Mouse (Mus musculus) macrophage (primary cell): ENCODE results near the gene Dhx40. TPM values are rescaled to one million over a fixed set of nuclear protein-coding genes. Genes with fewer than 3 reads are reported as not detected.
A peak's percentile ranks its signal among the peaks of the same experiment; 100 is the strongest.
"Not testable (repeated sequence)": the region's sequence is repeated elsewhere in the genome, so short reads cannot be mapped to it uniquely, and the experiment has no call there.

Source experiments
- H3K27ac ChIP-seq: fragments of 350-480 bp; formaldehyde crosslinking; 2 replicates; pipeline ENCODE4 v1.9.0; 2021
- H3K36me3 ChIP-seq: fragments of 350-480 bp; formaldehyde crosslinking; 2 replicates; pipeline ENCODE4 v1.9.0; 2021; ENCODE audit errors: inconsistent target
- H3K4me3 ChIP-seq: fragments of 350-480 bp; formaldehyde crosslinking; 2 replicates; pipeline ENCODE4 v1.9.0; 2021; ENCODE audit errors: inconsistent target
- H3K79me2 ChIP-seq: fragments of 350-480 bp; formaldehyde crosslinking; 2 replicates; pipeline ENCODE4 v1.9.0; 2021; ENCODE audit errors: inconsistent target
- WGBS: methylation state at CpG from one replicate; pipeline ENCODE4 v1.1.7; 2026; ENCODE audit warnings: inconsistent platforms; ENCODE audit not compliant: missing documents; 5-methylcytosine and 5-hydroxymethylcytosine counted together
- polyA plus RNA-seq: library from polyadenylated mRNA; stranded (reverse); fragments of 250-400 nt; gene quantifications from 3 replicates; pipeline ENCODE4 v1.2.4, GENCODE M21; 2018; ENCODE audit warnings: inconsistent platforms

The Dhx40 gene
- polyA plus RNA-seq, 1 experiment from 2014 or later, result 14.6 TPM

- Histone ChIP-seq H3K27ac (no peak overlapping the region), H3K4me3 (no peak overlapping the region), H3K36me3 (peaks cover 19% of the 10 kb centered on the region; the same call in 1 of the 2 replicates), H3K79me2 (no peaks in the 10 kb centered on the region)
- 91% methylated on average over 1 of the region's 1 CpGs for WGBS
Observed at GRCm38 (mm10) chr11:86794161-86794560, 13.4 kb downstream of the Dhx40 start.

- peaks cover 18% of the 10 kb centered on the region; the same call in 1 of the 2 replicates for H3K36me3 ChIP-seq
- H3K4me3 ChIP-seq, H3K79me2 ChIP-seq, H3K27ac ChIP-seq: not testable (repeated sequence)
- 100% methylated on average over 5 of the region's 5 CpGs for WGBS
Observed at GRCm38 (mm10) chr11:86787436-86787835, 20.1 kb downstream of the Dhx40 start.

- H3K36me3 ChIP-seq, result peaks cover 18% of the 10 kb centered on the region; the same call in 1 of the 2 replicates
- 83% methylated on average over 2 of the region's 2 CpGs for WGBS
- H3K79me2 ChIP-seq, result no peaks in the 10 kb centered on the region
- H3K4me3 ChIP-seq, result no peak overlapping the region
- H3K27ac ChIP-seq, result no peak overlapping the region
Observed at GRCm38 (mm10) chr11:86785767-86786166, 21.8 kb downstream of the Dhx40 start.

GRCm38 (mm10) chr11:86769884-86770283 is 37.7 kb downstream of the Dhx40 start:
- no peaks in the 10 kb centered on the region for H3K79me2 ChIP-seq
- peaks cover 8% of the 10 kb centered on the region; the same call in 1 of the 2 replicates for H3K36me3 ChIP-seq
- 83% methylated on average over 4 of the region's 4 CpGs for WGBS
- no peak overlapping the region for H3K4me3 ChIP-seq
- no peak overlapping the region for H3K27ac ChIP-seq

GRCm38 (mm10) chr11:86764501-86764900 is 43.0 kb downstream of the Dhx40 start:
- WGBS, result 100% methylated on average over 2 of the region's 2 CpGs

GRCm38 (mm10) chr11:86763127-86763526 is 44.4 kb downstream of the Dhx40 start:
- not testable (repeated sequence) for H3K4me3 ChIP-seq, H3K27ac ChIP-seq, H3K79me2 ChIP-seq, H3K36me3 ChIP-seq
- WGBS, result 94% methylated on average over 11 of the region's 11 CpGs

More at GRCm38 (mm10) chr11:86764501-86764900, 43.0 kb downstream of the Dhx40 start:
- Histone ChIP-seq H3K79me2 (no peaks in the 10 kb centered on the region), H3K4me3 (no peak overlapping the region), H3K27ac (no peak overlapping the region), H3K36me3 (no peaks in the 10 kb centered on the region)

GRCm38 (mm10) chr11:86760357-86760756 is 47.2 kb downstream of the Dhx40 start:
- Histone ChIP-seq H3K79me2 (peaks cover 19% of the 10 kb centered on the region), H3K4me3 (no peak overlapping the region), H3K36me3 (no peaks in the 10 kb centered on the region), H3K27ac (no peak overlapping the region)

- WGBS, result 93% methylated on average over 2 of the region's 2 CpGs
- no peak overlapping the region for H3K4me3 ChIP-seq
- peaks cover 24% of the 10 kb centered on the region for H3K79me2 ChIP-seq
- H3K36me3 ChIP-seq, result no peaks in the 10 kb centered on the region
- no peak overlapping the region for H3K27ac ChIP-seq
Observed at GRCm38 (mm10) chr11:86759886-86760285, 47.7 kb downstream of the Dhx40 start.

GRCm38 (mm10) chr11:86759226-86759625 is 48.3 kb downstream of the Dhx40 start:
- WGBS, result 75% methylated on average over 1 of the region's 1 CpGs
- Histone ChIP-seq H3K36me3 (no peaks in the 10 kb centered on the region), H3K27ac (peak overlapping the region; percentile 99), H3K79me2 (peaks cover 31% of the 10 kb centered on the region), H3K4me3 (no peak overlapping the region)

GRCm38 (mm10) chr11:86758559-86758958 is 49.0 kb downstream of the Dhx40 start:
- peak overlapping the region; percentile 99 for H3K27ac ChIP-seq
- 2% methylated on average over 6 of the region's 6 CpGs for WGBS
- peak overlapping the region; percentile 50 for H3K4me3 ChIP-seq
- peaks cover 37% of the 10 kb centered on the region for H3K79me2 ChIP-seq
- H3K36me3 ChIP-seq, result no peaks in the 10 kb centered on the region

- H3K27ac ChIP-seq, result peak within 1 kb of the TSS; percentile 99
- H3K79me2 ChIP-seq, result peaks cover 46% of the 10 kb centered on the region
- WGBS, result under 1% methylated on average over 58 of the region's 73 CpGs
- no peaks in the 10 kb centered on the region for H3K36me3 ChIP-seq
- peak within 1 kb of the TSS; percentile 99 for H3K4me3 ChIP-seq
Observed at GRCm38 (mm10) chr11:86757480-86758371, 49.8 kb downstream of the Dhx40 start, which contains the start of gene Cltc. Gene Cltc, minus strand, starts transcription at chr11:86757565.

GRCm38 (mm10) chr11:86757142-86757479 is 50.4 kb downstream of the Dhx40 start:
- H3K79me2 ChIP-seq, result peaks cover 52% of the 10 kb centered on the region
- WGBS, result under 1% methylated on average over 18 of the region's 18 CpGs
- H3K36me3 ChIP-seq, result no peaks in the 10 kb centered on the region

GRCm38 (mm10) chr11:86756156-86757141 is 51.1 kb downstream of the Dhx40 start:
- no peaks in the 10 kb centered on the region for H3K36me3 ChIP-seq
- H3K4me3 ChIP-seq, result peak overlapping the region; percentile 99
- H3K27ac ChIP-seq, result peak overlapping the region; percentile 99
- 3% methylated on average over 21 of the region's 31 CpGs for WGBS
- peaks cover 58% of the 10 kb centered on the region for H3K79me2 ChIP-seq

More at GRCm38 (mm10) chr11:86757142-86757479, 50.4 kb downstream of the Dhx40 start:
- peak overlapping the region; percentile 99 for H3K27ac ChIP-seq
- peak overlapping the region; percentile 99 for H3K4me3 ChIP-seq

GRCm38 (mm10) chr11:86752404-86752803 is 55.1 kb downstream of the Dhx40 start:
- no peaks in the 10 kb centered on the region for H3K36me3 ChIP-seq
- no peak overlapping the region for H3K4me3 ChIP-seq
- peak overlapping the region; percentile 99 for H3K27ac ChIP-seq
- H3K79me2 ChIP-seq, result peaks cover 99% of the 10 kb centered on the region
